Mouse (Mus musculus): Measurements from ENCODE around the gene Lgr5. TPM values are rescaled to one million over a fixed set of nuclear protein-coding genes. Genes with fewer than 3 reads are reported as not detected.

Lgr5 gene
- total RNA-seq (2014; rRNA removed) (3.0 and 6.0 TPM in 2 replicates), polyA plus RNA-seq (2015; fragmentation: Nextera tagmentation; extraction: Ambion mirVana) (1.5 and 1.8 TPM in 2 replicates)

DNA sequence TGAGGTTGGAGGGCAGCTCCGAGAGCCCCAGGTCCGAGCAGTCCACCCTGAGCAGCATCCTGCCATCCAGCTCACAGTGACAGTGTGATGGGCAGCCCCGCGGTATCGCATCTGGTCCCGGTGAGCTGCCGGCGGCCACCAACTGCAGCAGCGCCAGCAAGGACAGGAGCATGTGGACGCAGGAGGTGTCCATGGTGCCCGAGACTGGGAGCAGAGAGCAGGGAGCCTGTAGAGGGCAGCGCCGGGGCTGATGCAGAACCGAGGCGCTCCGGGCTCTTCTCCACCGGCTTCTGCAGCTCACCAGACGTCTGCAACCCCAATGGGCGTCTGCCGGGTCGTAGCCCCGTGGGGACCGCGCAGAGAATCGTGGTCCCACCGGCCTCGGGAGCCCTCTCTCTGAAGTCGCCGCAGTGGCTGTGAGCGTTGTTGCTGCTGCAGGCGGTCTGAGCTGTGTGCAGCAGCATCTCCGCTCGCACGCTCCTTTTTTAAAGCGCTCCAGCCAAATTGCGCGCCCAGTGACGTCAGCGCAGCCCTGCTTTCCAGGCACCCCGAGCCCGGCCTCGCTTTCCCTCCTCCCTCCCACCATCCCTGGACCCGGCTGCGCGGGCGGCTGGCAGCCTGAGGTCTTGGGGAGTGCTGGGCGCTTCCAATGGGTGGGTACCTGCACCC, at the start of gene Lgr5:
Gene Lgr5, minus strand, starts transcription at position 480 of the 669 bp plus-strand sequence.
- Histone ChIP-seq H3K36me3 (ENCODE audit: insufficient read depth, low read length) (no peaks in the 10 kb centered on the region), H3K27me3 (ENCODE audit: insufficient read depth, low read length) (peaks cover 22% of the 10 kb centered on the region), H3K4me3 (ENCODE audit: low read depth, low read length) (peak within 1 kb of the TSS; percentile 62), H3K27ac (ENCODE audit: low read depth, low read length) (no peak within 1 kb of the TSS), H3K4me2 (ENCODE audit: low read depth, low read length, poor library complexity, severe bottlenecking) (peak within 1 kb of the TSS; percentile 98), H3K4me1 (ENCODE audit: insufficient read depth, low read length) (no peaks in the 10 kb centered on the region; the same call in 1 of the 2 replicates), H3K9ac (replicated peaks; ENCODE audit: low read length, poor library complexity, severe bottlenecking) (peak within 1 kb of the TSS; percentile 54), H3K9me3 (ENCODE audit: low read length) (no peaks in the 10 kb centered on the region)
- peak; percentile 55 for TF ChIP-seq CTCF (IDR thresholded peaks at IDR 0.05)
- ATAC-seq (ENCODE audit: low FRiP score) = peak; percentile 86
- DNase-seq (ENCODE audit: low spot score) = peak; percentile 70
- WGBS = under 1% methylated on average over 47 of the region's 47 CpGs

DNA sequence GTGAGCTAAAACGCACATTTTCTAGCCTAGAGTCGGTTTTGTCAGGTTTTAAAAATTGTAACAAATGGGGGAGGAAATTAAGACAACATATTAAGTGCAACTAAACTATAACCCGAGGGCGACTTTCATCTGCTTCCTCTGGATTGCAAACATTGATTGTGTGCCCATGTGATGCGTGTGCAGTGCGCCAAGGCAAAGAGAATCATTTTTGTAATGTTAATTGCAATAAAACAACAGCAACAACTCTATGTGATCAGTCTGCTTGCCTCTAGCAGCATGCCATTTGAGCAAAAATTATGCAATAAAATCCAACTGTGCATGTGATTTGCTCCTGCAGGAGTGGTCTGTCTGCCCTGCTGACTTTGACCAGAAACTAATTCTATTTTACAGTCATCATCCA, 39.1 kb upstream of the Lgr5 start:
- Histone ChIP-seq H3K4me3 (ENCODE audit: low read depth, low read length) (no peak overlapping the region), H3K27me3 (ENCODE audit: insufficient read depth, low read length) (no peaks in the 10 kb centered on the region), H3K36me3 (ENCODE audit: insufficient read depth, low read length) (no peaks in the 10 kb centered on the region), H3K27ac (ENCODE audit: low read depth, low read length) (no peak overlapping the region), H3K9ac (replicated peaks; ENCODE audit: low read length, poor library complexity, severe bottlenecking) (no peak overlapping the region), H3K9me3 (ENCODE audit: low read length) (no peaks in the 10 kb centered on the region), H3K4me2 (ENCODE audit: low read depth, low read length, poor library complexity, severe bottlenecking) (no peak overlapping the region), H3K4me1 (ENCODE audit: insufficient read depth, low read length) (no peaks in the 10 kb centered on the region)
- 80% methylated on average over 6 of the region's 6 CpGs for WGBS
- TF ChIP-seq CTCF (IDR thresholded peaks at IDR 0.05) = no peak
- DNase-seq (ENCODE audit: low spot score) (no peak), ATAC-seq (ENCODE audit: low FRiP score) (no peak)

DNA sequence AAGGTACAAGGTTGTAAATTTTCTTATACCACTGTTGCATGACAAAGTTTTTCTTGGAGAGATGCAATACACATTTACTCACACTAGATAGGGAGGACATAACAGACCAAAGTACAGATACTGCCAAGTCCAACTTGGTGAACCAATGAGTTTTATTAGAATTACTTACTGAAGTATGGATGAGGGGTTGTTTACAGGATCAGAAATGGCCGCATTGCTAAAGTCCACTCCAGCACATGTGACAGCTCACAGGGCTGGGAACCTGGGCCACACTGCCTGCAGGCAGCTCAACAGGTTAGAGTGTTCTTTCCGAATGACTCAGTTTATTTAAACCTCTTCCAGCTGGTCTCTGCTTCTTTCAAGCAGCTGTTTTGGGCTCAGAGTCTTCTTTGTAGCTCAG, 37.4 kb upstream of the Lgr5 start:
- Histone ChIP-seq H3K4me1 (ENCODE audit: insufficient read depth, low read length) (no peaks in the 10 kb centered on the region), H3K9ac (replicated peaks; ENCODE audit: low read length, poor library complexity, severe bottlenecking) (no peak overlapping the region), H3K27ac (ENCODE audit: low read depth, low read length) (no peak overlapping the region), H3K4me3 (ENCODE audit: low read depth, low read length) (no peak overlapping the region), H3K36me3 (ENCODE audit: insufficient read depth, low read length) (no peaks in the 10 kb centered on the region), H3K9me3 (ENCODE audit: low read length) (no peaks in the 10 kb centered on the region), H3K4me2 (ENCODE audit: low read depth, low read length, poor library complexity, severe bottlenecking) (no peak overlapping the region), H3K27me3 (ENCODE audit: insufficient read depth, low read length) (no peaks in the 10 kb centered on the region)
- 80% methylated on average over 2 of the region's 2 CpGs for WGBS
- no peak for ATAC-seq (ENCODE audit: low FRiP score)
- no peak for DNase-seq (ENCODE audit: low spot score)
- no peak for TF ChIP-seq CTCF (IDR thresholded peaks at IDR 0.05)

DNA sequence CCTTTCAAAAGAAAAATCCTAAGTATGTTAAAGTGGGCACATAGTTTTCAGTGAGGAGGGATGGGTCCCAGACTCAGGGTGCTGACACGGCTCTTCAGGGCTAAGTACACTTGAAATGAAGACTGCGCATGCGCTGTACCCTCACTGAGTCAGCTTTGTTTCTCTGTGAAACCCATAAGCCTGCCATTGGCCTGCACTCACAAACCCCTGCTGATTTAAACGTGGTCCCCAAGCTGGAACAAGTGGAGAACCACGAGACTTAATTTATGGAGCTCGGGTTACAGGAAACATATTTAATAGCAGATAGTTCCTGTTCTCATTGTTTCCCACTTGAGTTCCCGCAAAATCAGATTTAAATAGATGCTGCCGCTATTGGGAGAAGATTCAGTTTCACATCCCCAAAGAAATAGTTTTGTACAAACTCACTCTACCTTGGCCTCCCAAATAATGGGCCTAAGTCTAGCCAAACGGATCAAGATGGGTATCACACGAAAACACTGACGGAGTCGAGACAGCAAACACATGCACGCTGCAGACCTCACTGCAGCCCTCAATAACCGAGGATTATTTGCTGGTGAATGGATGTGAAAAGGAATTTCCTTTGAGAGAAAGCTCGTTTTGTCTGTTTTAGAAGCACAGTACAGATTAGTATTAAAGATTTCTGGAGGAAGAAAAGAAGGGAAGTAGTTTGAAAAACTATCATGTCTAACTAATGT, 36.5 kb upstream of the Lgr5 start:
- Histone ChIP-seq H3K27me3 (ENCODE audit: insufficient read depth, low read length) (no peaks in the 10 kb centered on the region), H3K4me3 (ENCODE audit: low read depth, low read length) (peak overlapping the region; percentile 5; the same call in 1 of the 2 replicates), H3K36me3 (ENCODE audit: insufficient read depth, low read length) (no peaks in the 10 kb centered on the region), H3K4me1 (ENCODE audit: insufficient read depth, low read length) (no peaks in the 10 kb centered on the region), H3K27ac (ENCODE audit: low read depth, low read length) (peak overlapping the region; percentile 0; the same call in 1 of the 2 replicates), H3K9ac (replicated peaks; ENCODE audit: low read length, poor library complexity, severe bottlenecking) (no peak overlapping the region), H3K9me3 (ENCODE audit: low read length) (no peaks in the 10 kb centered on the region), H3K4me2 (ENCODE audit: low read depth, low read length, poor library complexity, severe bottlenecking) (peak overlapping the region; percentile 26; the same call in 1 of the 2 replicates)
- 0 out of 2 replicates have a peak, but pooled peaks have one; percentile 23 for ATAC-seq (ENCODE audit: low FRiP score)
- no peak for TF ChIP-seq CTCF (IDR thresholded peaks at IDR 0.05)
- 32% methylated on average over 15 of the region's 15 CpGs for WGBS
- peak; percentile 17 for DNase-seq (ENCODE audit: low spot score)

DNA sequence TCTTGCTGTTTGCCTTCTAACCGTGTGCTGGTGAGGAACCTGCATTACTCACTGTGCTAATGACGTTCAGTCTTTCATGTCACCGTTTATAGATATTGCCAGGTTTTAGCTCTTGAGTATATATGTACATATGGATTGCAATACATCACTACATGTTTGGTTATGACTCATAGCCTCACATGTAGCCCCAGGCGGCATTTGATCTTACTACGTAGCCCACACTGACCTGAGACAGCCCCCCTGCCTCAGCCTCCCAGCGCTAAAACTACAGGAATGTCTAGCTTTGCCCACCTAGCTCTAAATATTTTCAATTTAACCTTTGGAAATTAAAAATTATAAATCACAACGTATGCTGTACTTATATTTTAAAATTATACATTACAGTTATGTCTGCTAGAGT, 35.9 kb upstream of the Lgr5 start:
- no peak for ATAC-seq (ENCODE audit: low FRiP score)

More for the DNA sequence above, 35.9 kb upstream of the Lgr5 start:
- Histone ChIP-seq H3K4me2 (ENCODE audit: low read depth, low read length, poor library complexity, severe bottlenecking) (no peak overlapping the region), H3K9ac (replicated peaks; ENCODE audit: low read length, poor library complexity, severe bottlenecking) (no peak overlapping the region), H3K4me1 (ENCODE audit: insufficient read depth, low read length) (no peaks in the 10 kb centered on the region), H3K36me3 (ENCODE audit: insufficient read depth, low read length) (no peaks in the 10 kb centered on the region), H3K27me3 (ENCODE audit: insufficient read depth, low read length) (no peaks in the 10 kb centered on the region), H3K4me3 (ENCODE audit: low read depth, low read length) (no peak overlapping the region), H3K27ac (ENCODE audit: low read depth, low read length) (no peak overlapping the region), H3K9me3 (ENCODE audit: low read length) (no peaks in the 10 kb centered on the region)
- DNase-seq (ENCODE audit: low spot score) = no peak
- WGBS = 82% methylated on average over 7 of the region's 7 CpGs
- TF ChIP-seq CTCF (IDR thresholded peaks at IDR 0.05) = no peak
